Mouse (Mus musculus) mouse trophoblast stem cell (cell line): Measurements from ENCODE around the gene Edf1.
"Not testable (repeated sequence)": the region's sequence is repeated elsewhere in the genome, so short reads cannot be mapped to it uniquely, and the experiment has no call there.

Experiments
- in situ Hi-C, 2 experiments: fragments of 300-500 bp; cut with MseI, MboI; formaldehyde crosslinking; loops; 2 replicates in 1 of 2; 3 replicates in 1 of 2; pipeline ENCODE4 v1.15.1; 2025

Gene Edf1

GRCm38 (mm10) chr2:25557221-25557963, at the start of gene Edf1:
TSS of gene Edf1 (plus strand) at chr2:25557847.
- in situ Hi-C loops: no loop called here

GRCm38 (mm10) chr2:25509912-25510311, 47.7 kb upstream of the Edf1 start:
- in situ Hi-C loops: no loop called here

DNA sequence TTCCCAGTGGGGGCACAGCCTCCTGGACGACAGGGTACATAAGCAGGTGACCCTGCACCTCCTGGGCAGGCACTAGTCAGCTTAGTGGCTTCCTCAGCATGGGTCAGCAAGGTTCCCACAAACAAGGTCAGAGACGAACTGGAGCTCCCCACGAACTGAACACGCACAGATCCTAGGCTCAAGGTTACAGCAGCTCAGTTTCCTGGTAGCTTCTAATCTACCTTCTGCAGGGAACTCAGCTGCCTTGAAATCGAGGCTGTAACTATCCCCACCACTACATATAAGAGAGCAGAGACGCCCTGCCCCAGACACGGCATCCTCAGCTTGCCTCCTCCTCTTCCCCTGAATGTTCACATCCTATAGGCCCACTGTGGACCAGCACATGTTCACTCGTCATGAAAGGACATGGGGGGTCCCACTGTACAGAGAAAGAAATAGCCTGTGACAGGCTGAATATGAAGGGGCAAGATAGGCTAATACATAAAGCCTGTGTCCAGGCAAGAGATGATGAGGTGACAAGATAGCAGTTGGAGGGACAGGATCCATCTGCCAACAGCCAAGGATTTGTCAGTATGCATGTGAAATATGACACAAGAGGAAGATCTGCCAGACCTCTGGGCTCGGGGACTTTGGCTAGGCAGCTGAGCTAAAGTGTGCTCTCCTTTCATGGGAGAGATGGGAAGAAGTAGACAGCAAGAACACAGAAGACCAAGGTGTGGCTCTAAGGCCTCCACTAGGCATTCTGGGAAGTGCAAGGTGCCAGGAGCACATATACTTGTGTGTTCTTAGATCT, 30.9 kb upstream of the Edf1 start:
- in situ Hi-C loops: no loop called here

DNA sequence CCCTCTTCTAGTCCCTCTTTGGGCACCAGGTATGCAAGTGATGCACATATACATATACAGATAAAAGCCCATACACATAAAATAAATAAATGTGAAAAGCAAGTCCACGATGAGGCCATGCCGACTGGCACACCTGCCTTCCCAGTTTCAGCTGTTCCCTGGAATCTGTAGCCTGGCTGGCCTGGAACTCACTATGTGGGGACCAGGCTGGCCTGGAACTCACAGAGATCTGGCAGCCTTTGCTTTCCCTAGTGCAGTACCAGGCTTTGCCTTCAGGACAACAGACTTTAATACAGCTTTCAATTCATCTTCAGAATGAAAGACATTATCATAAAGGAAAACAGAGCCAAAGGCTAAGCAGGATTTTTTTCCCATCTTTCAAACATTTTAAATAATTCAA, 23.9 kb upstream of the Edf1 start:
- in situ Hi-C loops: no loop called here

- in situ Hi-C loops: no loop called here
Measured at GRCm38 (mm10) chr2:25534178-25534865, 23.3 kb upstream of the Edf1 start.

DNA sequence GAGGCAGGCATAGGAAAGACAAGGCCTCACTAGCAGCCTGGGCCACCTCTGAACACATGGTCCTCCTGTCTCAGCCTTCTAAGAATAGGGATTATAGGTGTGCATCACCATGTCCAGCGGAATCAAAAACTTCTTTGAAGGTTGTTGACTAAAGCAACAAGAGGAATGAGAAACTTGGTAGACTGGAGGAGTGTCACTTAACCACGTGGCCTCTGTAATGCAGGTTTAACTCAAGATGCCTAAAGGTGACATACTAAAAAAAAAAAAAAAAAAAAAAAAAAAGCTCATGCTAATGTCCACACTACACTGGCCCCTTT, 22.8 kb upstream of the Edf1 start:
- in situ Hi-C loops: no loop called here

DNA sequence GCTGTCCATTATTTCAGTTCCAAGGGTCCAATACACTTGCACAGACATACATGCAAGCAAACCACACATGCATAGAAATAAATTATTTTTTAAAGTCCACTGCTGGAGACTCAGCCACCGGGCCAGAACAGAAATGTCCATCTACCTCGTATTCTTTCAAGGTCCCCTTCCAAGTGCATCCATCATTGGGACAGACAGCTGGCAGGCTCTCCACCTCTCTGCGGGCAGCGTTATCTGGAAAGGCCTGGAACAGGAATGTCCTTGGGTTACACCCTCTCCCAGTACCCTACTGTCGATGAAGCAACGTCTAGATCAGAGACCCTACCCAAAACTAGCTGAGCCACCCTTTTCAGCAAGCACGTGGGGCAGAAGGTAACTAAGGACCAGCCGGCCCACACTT, 21.1 kb upstream of the Edf1 start:
- in situ Hi-C loops: no loop called here

DNA sequence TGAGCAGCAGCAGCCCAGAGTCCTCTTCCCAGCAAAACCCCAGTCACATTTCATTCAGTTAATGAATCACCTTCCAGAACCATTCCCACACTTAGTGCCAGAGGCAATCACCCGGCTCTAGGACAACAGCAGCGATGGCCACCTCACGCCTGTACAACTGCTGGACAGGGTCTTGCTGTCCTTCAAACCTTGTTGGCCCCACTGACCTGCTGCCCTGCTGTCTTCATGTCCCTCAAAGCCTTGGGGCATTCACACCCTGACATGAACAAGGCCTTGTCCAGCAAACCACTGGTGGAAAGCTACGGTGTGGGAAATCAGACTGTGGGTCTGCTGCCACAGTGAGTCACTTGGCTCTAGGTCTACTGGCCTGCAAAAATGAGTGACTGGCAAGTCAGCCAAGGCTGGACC, 17.1 kb upstream of the Edf1 start:
- in situ Hi-C loops: no loop called here

DNA sequence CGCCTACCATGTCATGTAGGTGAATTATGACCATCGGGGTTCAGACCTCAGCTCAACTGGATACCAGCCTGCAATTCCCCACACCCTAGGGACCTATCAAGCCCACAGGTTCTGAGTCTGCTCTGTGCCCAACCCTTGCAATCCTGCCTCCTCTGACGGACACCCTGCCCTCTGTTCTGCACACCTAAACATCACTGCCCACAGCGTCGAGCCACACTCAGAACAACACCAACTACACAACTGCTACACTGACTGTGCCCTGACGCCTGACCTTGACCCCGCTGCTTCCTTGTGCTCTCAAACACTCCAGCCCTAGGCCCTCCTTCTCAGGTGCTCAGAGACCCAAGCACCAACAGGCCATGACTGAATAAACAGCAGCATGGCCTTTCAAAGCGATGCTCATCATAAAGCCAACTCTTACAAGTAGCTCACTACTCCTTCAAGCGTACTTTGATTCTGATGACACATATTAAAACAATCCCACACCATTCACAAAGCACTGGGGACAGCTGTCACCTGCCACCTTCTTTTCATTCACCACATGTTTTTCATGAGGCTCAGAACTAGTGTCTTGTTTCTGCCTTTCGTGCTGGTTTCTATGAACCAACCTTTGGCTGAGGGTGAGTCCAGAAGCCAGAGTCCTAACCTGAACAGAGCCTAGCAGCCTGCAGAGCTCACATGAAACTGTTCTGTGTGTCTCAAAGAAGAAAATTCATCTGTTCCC, 15.8 kb upstream of the Edf1 start:
- in situ Hi-C loops: no loop called here

GRCm38 (mm10) chr2:25545996-25546810, 11.4 kb upstream of the Edf1 start:
- in situ Hi-C loops: no loop called here

DNA sequence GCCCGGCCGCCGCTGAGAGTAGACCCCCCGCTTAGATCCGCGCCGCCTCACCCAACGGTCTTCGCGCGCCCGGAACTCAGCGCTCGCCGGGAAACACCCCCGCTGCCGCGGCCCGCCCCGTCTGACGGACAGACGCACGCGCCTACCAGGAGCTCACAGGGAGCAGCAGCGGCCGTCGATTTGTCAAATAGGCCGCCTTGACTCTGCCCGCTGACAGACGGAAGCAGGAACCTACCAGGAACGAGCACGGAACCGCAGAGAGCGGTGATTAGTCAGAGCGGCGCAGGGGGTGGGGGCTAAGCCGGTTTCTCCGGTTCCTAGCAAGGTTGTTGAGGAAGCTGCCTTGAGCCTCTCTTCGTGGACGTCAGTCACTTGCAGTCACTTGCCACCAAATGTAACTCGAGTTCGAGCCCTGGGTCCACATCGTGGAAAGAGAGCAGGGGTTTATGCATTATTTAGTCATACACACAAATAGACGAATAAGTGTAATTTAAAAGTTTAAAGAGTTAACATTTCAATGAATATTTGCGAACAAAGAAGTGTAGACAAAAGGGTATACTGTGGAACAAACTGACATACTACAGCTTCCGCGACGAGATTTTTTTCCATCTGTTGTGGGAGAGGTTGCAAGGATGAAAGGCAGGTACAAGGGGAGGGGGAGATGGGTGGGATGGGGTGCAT, 10.7 kb upstream of the Edf1 start, which contains the start of gene Traf2:
TSS of gene Traf2 (minus strand) at position 130 of the 681 bp plus-strand sequence.
- in situ Hi-C loops: no loop called here

DNA sequence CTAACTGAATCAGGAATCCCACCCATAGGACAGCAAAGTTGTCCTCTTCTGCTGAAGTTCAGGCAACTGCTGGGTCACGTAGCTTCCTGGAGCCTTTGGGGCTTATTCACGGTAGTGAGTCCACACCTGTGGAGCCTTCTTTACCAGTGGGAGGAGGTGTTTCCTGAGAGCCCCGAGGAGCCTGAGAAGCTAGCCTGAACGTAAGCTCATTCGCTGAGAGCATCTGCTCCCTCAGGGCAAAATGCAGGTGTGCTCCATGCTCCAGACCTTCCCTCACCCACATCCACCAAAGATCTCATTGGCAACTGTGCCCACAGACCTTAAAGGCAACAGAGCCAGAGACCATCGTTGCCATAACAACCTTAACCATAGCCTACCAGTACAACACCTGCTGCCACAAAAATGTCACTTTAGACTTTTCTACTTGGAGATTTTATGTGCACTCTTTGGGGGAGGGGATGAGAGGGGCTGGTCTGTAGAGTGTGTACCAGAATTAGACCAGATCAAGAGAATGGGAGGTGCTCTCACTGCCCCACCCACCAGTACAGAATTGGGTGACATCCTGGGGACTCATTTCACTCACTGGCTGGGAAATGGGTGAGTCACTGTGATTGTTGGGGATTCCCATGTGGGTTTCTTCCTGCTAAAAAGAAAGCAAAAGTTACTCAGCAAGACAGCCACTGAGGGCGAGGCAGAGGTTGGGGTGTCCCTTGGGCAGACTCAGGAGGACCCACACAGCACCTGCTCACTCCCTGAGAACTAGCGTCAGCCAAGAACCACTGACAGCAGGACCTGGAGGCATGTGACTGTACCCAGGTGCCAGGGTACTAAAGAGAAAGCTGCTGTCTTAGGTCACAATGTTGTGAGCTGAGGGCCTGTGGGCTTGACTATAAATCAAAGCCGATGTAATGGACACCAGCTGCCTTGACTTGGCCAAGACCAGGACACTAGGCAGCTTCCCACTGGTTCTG, 8.3 kb upstream of the Edf1 start:
- in situ Hi-C loops: no loop called here

GRCm38 (mm10) chr2:25551186-25551585, 6.5 kb upstream of the Edf1 start:
- in situ Hi-C loops: no loop called here

- in situ Hi-C loops: not testable (repeated sequence)
Measured at GRCm38 (mm10) chr2:25553171-25553786, 4.4 kb upstream of the Edf1 start.

GRCm38 (mm10) chr2:25555479-25555878, 2.2 kb upstream of the Edf1 start:
- in situ Hi-C loops: not testable (repeated sequence)

DNA sequence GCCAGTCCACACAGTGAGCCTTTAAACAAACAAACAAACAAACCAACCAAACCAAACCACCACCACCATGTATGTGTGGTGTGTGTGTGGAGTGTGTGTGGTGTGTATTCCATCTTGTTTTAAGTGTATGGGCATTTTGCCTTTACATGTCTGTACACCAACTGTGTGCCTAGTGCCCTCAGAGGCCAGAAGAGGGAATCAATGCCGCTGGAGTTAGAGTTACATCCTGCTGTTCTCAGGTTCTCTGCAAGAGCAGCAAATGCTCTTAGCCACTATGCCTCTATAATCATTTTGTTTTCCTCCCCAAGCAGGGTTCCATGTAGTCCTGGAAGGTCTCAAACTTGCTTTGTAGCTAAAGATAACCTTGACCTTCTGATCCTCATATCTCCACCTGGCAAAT, 1.4 kb upstream of the Edf1 start:
- in situ Hi-C loops: no loop called here

GRCm38 (mm10) chr2:25557964-25558360, 315 bp downstream of the Edf1 start:
- in situ Hi-C loops: no loop called here

- in situ Hi-C loops: no loop called here
Measured at GRCm38 (mm10) chr2:25558774-25559173, 1.1 kb downstream of the Edf1 start.

GRCm38 (mm10) chr2:25560551-25560950, 2.9 kb downstream of the Edf1 start:
- in situ Hi-C loops: no loop called here
